Mouse (Mus musculus): ENCODE measurements at regions not wholly inside any gene's neighbourhood (a gene's known extent, or its start where the extent isn't known, plus 50 kb on each side); places are given as distances from the start of the nearest gene placed in this dataset.

DNA sequence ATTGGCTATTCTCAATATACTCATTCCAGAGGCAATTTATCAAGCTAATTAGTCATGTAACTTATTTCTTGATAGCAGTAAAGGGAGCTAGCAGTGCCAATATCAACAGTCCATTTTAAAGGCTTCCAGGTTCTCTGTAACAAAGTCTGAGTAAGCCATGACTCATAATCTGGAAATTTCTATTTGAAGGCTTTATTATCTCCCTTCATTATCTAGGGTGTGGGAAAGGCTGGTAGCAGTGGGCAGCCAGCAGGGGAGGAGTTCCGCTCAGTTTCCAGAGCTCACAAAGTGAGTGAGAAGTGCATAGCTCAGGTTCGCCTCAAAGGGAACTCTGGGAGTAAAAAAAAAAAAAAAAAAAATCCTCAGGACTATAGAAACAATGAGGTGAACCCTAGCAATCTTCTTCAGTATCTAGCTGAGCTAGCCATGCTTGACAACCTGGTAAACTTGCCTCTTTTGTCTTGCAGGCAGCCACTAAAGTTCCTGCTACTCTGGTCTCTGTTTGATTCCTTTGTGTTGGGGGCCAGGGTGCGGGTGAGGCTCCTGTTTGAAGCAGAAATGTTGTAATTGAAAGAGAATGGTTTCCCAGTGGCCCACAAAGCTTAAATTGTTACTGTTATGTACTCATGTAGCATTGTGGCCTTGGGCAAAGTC, 68.7 kb upstream of the Itprid2 start:
- Histone ChIP-seq H3K27me3 (ENCODE audit: control insufficient read depth, insufficient read depth, low read length) (no peaks in the 10 kb centered on the region), H3K9ac (replicated peaks; ENCODE audit: low read depth, low read length) (no peak overlapping the region), H3K9me3 (replicated peaks; ENCODE audit: control insufficient read depth, low read length) (no peaks in the 10 kb centered on the region), H3K4me3 (ENCODE audit: low read depth, low read length) (no peak overlapping the region), H3K36me3 (replicated peaks; ENCODE audit: control insufficient read depth, insufficient read depth, low read length) (no peaks in the 10 kb centered on the region), H3K27ac (ENCODE audit: low read depth) (peak overlapping the region; percentile 82), H3K4me2 (ENCODE audit: low read depth, low read length) (no peak overlapping the region), H3K4me1 (ENCODE audit: control insufficient read depth, insufficient read depth) (peaks cover 34% of the 10 kb centered on the region)
- TF ChIP-seq EP300 (IDR thresholded peaks at IDR 0.05; ENCODE audit: low read depth) (no peak), CTCF (IDR thresholded peaks at IDR 0.05; ENCODE audit: low read depth) (no peak; the same call in 1 of the 2 replicates)
- DNase-seq (ENCODE audit: low spot score): no peak
- 22% methylated on average over 3 of the region's 3 CpGs for WGBS
- 0 out of 2 replicates have a peak, but pooled peaks have one; percentile 21 for ATAC-seq (ENCODE audit: insufficient read depth, low read depth)

DNA sequence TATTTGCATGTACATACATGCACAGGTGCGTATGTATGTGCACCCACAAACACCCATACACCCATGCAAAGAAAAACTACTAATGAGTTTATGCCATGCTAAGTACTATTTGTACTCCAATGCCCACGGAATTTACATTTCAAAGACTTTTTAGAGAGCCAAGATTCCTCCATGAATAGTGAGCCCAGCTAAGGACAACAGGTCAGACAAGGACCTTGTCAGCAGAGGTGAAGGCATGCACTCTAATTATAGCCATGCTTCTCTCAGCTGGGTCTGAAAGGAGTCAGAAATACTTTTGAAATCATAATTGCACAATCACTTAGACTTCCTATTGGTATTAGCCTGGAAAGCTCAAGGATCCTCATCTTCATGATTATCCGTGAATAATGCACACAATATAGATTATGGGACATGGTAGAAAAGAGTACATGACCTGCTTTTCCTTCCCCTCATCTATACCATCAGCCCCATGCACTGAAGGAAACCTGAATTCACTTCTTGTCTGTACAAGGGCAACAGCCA, 67.7 kb upstream of the Itprid2 start:
- peak; percentile 78 for DNase-seq (ENCODE audit: low spot score)
- TF ChIP-seq CTCF (IDR thresholded peaks at IDR 0.05; ENCODE audit: low read depth): no peak
- TF ChIP-seq EP300 (IDR thresholded peaks at IDR 0.05; ENCODE audit: low read depth): 0 out of 2 replicates have a peak, but pooled peaks have one; percentile 29
- 45% methylated on average over 3 of the region's 3 CpGs for whole genome bisulfite sequencing
- H3K9ac ChIP-seq (replicated peaks; ENCODE audit: low read depth, low read length): no peak overlapping the region
- H3K4me3 ChIP-seq (ENCODE audit: low read depth, low read length): no peak overlapping the region
- ATAC-seq (ENCODE audit: insufficient read depth, low read depth): peak; percentile 88
- no peaks in the 10 kb centered on the region for H3K36me3 ChIP-seq (replicated peaks; ENCODE audit: control insufficient read depth, insufficient read depth, low read length)
- H3K4me1 ChIP-seq (ENCODE audit: control insufficient read depth, insufficient read depth): peaks cover 42% of the 10 kb centered on the region
- H3K27me3 ChIP-seq (ENCODE audit: control insufficient read depth, insufficient read depth, low read length): no peaks in the 10 kb centered on the region
- H3K4me2 ChIP-seq (ENCODE audit: low read depth, low read length): no peak overlapping the region
- peak overlapping the region; percentile 82 for H3K27ac ChIP-seq (ENCODE audit: low read depth)
- H3K9me3 ChIP-seq (replicated peaks; ENCODE audit: control insufficient read depth, low read length): no peaks in the 10 kb centered on the region

DNA sequence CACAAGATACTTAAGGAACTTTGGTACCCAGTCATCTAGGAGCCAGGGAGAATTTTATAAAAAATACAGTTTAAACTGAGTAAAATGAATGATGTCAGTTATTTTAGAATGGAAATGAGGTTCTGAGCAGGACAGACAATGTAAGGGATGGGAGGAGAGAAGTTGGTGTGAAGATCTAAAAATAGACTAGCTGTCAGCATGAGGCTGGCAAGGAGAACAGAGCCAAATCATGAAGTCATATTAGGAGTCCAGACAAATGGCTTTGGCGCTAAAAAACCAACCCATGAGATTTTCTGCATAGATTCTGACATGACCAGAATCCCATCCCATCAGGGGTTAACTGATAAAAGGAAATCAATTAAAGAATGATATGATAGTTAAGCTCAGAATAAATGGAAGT, 65.5 kb upstream of the Itprid2 start:
- Histone ChIP-seq H3K9ac (replicated peaks; ENCODE audit: low read depth, low read length) (no peak overlapping the region), H3K36me3 (replicated peaks; ENCODE audit: control insufficient read depth, insufficient read depth, low read length) (no peaks in the 10 kb centered on the region), H3K4me1 (ENCODE audit: control insufficient read depth, insufficient read depth) (peaks cover 42% of the 10 kb centered on the region), H3K27me3 (ENCODE audit: control insufficient read depth, insufficient read depth, low read length) (no peaks in the 10 kb centered on the region), H3K9me3 (replicated peaks; ENCODE audit: control insufficient read depth, low read length) (no peaks in the 10 kb centered on the region), H3K4me2 (ENCODE audit: low read depth, low read length) (no peak overlapping the region), H3K4me3 (ENCODE audit: low read depth, low read length) (no peak overlapping the region), H3K27ac (ENCODE audit: low read depth) (peak overlapping the region; percentile 64; the same call in 1 of the 2 replicates)
- DNase-seq (ENCODE audit: low spot score) (peak; percentile 86), ATAC-seq (ENCODE audit: insufficient read depth, low read depth) (peak; percentile 55; the same call in 1 of the 2 replicates)
- 21% methylated on average over 1 of the region's 1 CpGs for WGBS
- TF ChIP-seq EP300 (IDR thresholded peaks at IDR 0.05; ENCODE audit: low read depth) (0 out of 2 replicates have a peak, but pooled peaks have one; percentile 38), CTCF (IDR thresholded peaks at IDR 0.05; ENCODE audit: low read depth) (no peak)

DNA sequence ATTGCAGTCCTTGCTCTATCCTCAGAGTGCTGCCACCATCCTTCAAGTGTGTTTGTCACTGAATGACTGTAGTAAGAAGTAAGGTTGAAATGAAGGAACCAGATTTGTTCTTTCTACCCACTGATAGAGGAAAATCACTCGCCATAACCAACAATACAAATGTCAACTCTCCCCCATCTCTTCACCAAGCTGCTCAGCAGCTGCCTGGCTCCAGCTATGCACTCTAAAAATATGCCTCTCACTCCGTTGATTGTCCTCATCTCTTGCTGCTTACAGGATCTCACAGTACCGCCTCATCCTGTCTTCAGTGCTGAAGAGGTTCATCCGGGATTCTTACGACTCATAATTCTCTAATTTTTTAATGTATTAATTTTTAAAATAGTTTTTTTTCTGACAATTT, 63.2 kb upstream of the Itprid2 start:
- H3K4me3 ChIP-seq (ENCODE audit: low read depth, low read length): no peak overlapping the region
- ATAC-seq (ENCODE audit: insufficient read depth, low read depth) (no peak), DNase-seq (ENCODE audit: low spot score) (peak; percentile 34)
- H3K4me1 ChIP-seq (ENCODE audit: control insufficient read depth, insufficient read depth): peaks cover 44% of the 10 kb centered on the region
- H3K27ac ChIP-seq (ENCODE audit: low read depth): peak overlapping the region; percentile 62
- no peaks in the 10 kb centered on the region for H3K36me3 ChIP-seq (replicated peaks; ENCODE audit: control insufficient read depth, insufficient read depth, low read length)
- no peaks in the 10 kb centered on the region for H3K27me3 ChIP-seq (ENCODE audit: control insufficient read depth, insufficient read depth, low read length)
- TF ChIP-seq CTCF (IDR thresholded peaks at IDR 0.05; ENCODE audit: low read depth) (no peak), EP300 (IDR thresholded peaks at IDR 0.05; ENCODE audit: low read depth) (no peak)
- H3K9me3 ChIP-seq (replicated peaks; ENCODE audit: control insufficient read depth, low read length): no peaks in the 10 kb centered on the region
- H3K4me2 ChIP-seq (ENCODE audit: low read depth, low read length): no peak overlapping the region
- WGBS: 21% methylated on average over 5 of the region's 5 CpGs
- no peak overlapping the region for H3K9ac ChIP-seq (replicated peaks; ENCODE audit: low read depth, low read length)

DNA sequence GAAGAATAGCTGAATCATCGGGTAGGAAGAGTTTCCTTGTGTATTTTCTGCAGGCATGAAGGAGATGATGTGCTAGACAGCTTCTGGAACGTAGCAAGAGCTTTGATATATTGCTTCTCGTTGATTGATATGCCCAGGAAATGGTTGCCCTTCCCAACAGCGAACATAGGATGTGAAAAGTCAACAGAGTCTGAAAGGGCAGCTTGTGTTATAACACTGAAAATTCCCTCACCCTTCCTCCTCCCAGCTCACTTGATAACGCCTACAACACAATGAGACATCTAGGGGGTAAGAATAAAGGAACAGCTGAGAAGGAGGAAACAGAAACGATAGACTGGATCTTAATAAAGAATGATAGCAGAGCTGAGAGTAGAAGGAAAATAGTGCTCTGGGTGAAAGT, 60.1 kb upstream of the Itprid2 start:
- ATAC-seq (ENCODE audit: insufficient read depth, low read depth) (no peak), DNase-seq (ENCODE audit: low spot score) (no peak)
- no peaks in the 10 kb centered on the region for H3K27me3 ChIP-seq (ENCODE audit: control insufficient read depth, insufficient read depth, low read length)
- no peaks in the 10 kb centered on the region for H3K9me3 ChIP-seq (replicated peaks; ENCODE audit: control insufficient read depth, low read length)
- no peak overlapping the region for H3K9ac ChIP-seq (replicated peaks; ENCODE audit: low read depth, low read length)
- no peaks in the 10 kb centered on the region for H3K36me3 ChIP-seq (replicated peaks; ENCODE audit: control insufficient read depth, insufficient read depth, low read length)
- WGBS: 49% methylated on average over 6 of the region's 6 CpGs
- no peak overlapping the region for H3K4me2 ChIP-seq (ENCODE audit: low read depth, low read length)
- H3K4me3 ChIP-seq (ENCODE audit: low read depth, low read length): no peak overlapping the region
- H3K27ac ChIP-seq (ENCODE audit: low read depth): no peak overlapping the region
- TF ChIP-seq CTCF (IDR thresholded peaks at IDR 0.05; ENCODE audit: low read depth): no peak
- no peak for TF ChIP-seq EP300 (IDR thresholded peaks at IDR 0.05; ENCODE audit: low read depth)
- H3K4me1 ChIP-seq (ENCODE audit: control insufficient read depth, insufficient read depth): peaks cover 22% of the 10 kb centered on the region

All from heart, postnatal 0 days (tissue).